Mouse (Mus musculus) forebrain, embryonic 11.5 days (tissue): ENCODE measurements at regions not wholly inside any gene's neighbourhood (a gene's known extent, or its start where the extent isn't known, plus 50 kb on each side); places are given as distances from the start of the nearest gene placed in this dataset.
A peak's percentile ranks its signal among the peaks of the same experiment; 100 is the strongest.

ENCODE experiments used
- ATAC-seq: fragments of 200-750 bp; cut with Nextera tagmentation; replicated peaks from 2 replicates; pipeline ENCODE4 v1.8.0; 2017; ENCODE audit warnings: moderate TSS enrichment; ENCODE audit not compliant: low FRiP score
- DNase-seq: peaks from one replicate; pipeline ENCODE4 v3.0.0-alpha.2; 2017; ENCODE audit warnings: low spot score
- H3K27ac ChIP-seq: fragments of 300-500 bp; sonication (generic); 2 replicates; pipeline ENCODE4 v1.5.1; 2014; ENCODE audit warnings: low read depth, low read length
- H3K27me3 ChIP-seq: fragments of 300-500 bp; sonication (generic); 2 replicates; pipeline ENCODE4 v1.6.1; 2014; ENCODE audit warnings: mild to moderate bottlenecking, low read length, mixed read lengths; ENCODE audit not compliant: control insufficient read depth, insufficient read depth
- H3K36me3 ChIP-seq: fragments of 300-500 bp; sonication (generic); 2 replicates; pipeline ENCODE4 v1.6.1; 2014; ENCODE audit warnings: mild to moderate bottlenecking, low read length, moderate library complexity, mixed read lengths; ENCODE audit not compliant: control insufficient read depth, insufficient read depth
- H3K4me1 ChIP-seq: fragments of 300-500 bp; sonication (generic); replicated peaks from 2 replicates; pipeline ENCODE4 v1.6.1; 2014; ENCODE audit warnings: low read length, mixed read lengths; ENCODE audit not compliant: control insufficient read depth, insufficient read depth
- H3K4me2 ChIP-seq: fragments of 300-500 bp; sonication (generic); 2 replicates; pipeline ENCODE4 v1.6.1; 2014; ENCODE audit warnings: low read depth, mild to moderate bottlenecking, low read length, moderate library complexity, mixed read lengths; ENCODE audit not compliant: severe bottlenecking
- H3K4me3 ChIP-seq: fragments of 300-500 bp; sonication (generic); 2 replicates; pipeline ENCODE4 v1.5.1; 2014; ENCODE audit warnings: low read depth, low read length
- H3K9ac ChIP-seq: fragments of 300-500 bp; sonication (generic); 2 replicates; pipeline ENCODE4 v1.6.1; 2014; ENCODE audit warnings: low read length
- H3K9me3 ChIP-seq: fragments of 300-500 bp; sonication (generic); 2 replicates; pipeline ENCODE4 v1.6.1; 2016; ENCODE audit warnings: low read length, mixed read lengths; ENCODE audit not compliant: control insufficient read depth
- WGBS: fragments of 180-500 bp; shearing (Covaris S2); extraction: QIAGEN DNeasy Blood & Tissue Kit; methylation state at CpG from one replicate; pipeline ENCODE4 v1.1.7; 2014; 5-methylcytosine and 5-hydroxymethylcytosine counted together

DNA sequence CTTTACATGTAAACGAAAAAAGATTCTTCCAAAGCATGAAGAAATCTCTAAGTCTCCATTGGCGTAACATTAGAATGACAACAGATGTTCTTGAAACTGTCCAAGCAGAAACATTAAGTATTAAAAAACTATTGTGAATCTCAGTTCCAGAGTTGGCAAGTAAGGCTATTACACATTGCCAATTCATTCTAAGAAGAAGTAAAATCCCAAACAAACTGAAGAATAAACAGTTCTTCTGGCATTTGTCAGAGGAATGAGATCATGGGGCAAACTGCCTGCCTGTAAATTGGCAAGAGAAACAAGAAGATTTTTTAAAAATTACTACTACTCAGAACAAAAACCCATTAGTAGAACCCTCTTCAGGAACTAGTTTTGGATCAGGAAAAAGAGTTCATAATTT, 680.1 kb downstream of the Nova1 start:
- H3K4me2 ChIP-seq = no peak overlapping the region
- 84% methylated on average over 2 of the region's 2 CpGs for WGBS
- H3K27me3 ChIP-seq = no peaks in the 10 kb centered on the region

DNA sequence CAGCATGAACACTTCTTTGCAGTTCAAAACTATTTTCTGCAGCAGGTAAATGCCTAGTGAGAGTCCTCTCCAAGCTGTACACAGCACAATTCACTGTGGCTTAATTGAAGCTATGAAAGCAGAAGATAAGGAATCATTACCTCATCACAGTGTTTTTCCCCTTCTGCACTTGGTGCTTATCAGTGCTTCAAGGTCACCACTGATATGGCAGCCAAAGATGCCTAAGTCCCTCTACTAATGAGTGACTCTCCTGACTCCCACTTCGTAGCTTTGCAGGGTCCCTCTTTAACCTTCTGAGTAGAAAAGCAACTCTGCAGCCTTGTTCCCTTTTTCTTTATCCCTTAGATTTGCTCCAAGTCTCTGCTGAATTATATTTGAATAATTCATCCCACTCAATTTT, 692.9 kb downstream of the Nova1 start:
- ATAC-seq (no peak), DNase-seq (no peak)
- Histone ChIP-seq H3K9ac (no peak overlapping the region), H3K27me3 (no peaks in the 10 kb centered on the region), H3K4me1 (no peaks in the 10 kb centered on the region), H3K27ac (no peak overlapping the region), H3K4me2 (no peak overlapping the region), H3K36me3 (no peaks in the 10 kb centered on the region), H3K9me3 (no peaks in the 10 kb centered on the region), H3K4me3 (no peak overlapping the region)
- 76% methylated on average over 1 of the region's 1 CpGs for WGBS

More for the DNA sequence above, 680.1 kb downstream of the Nova1 start:
- ATAC-seq (no peak), DNase-seq (no peak)
- Histone ChIP-seq H3K9me3 (no peaks in the 10 kb centered on the region), H3K9ac (no peak overlapping the region), H3K27ac (no peak overlapping the region), H3K4me3 (no peak overlapping the region), H3K36me3 (no peaks in the 10 kb centered on the region), H3K4me1 (no peaks in the 10 kb centered on the region)

DNA sequence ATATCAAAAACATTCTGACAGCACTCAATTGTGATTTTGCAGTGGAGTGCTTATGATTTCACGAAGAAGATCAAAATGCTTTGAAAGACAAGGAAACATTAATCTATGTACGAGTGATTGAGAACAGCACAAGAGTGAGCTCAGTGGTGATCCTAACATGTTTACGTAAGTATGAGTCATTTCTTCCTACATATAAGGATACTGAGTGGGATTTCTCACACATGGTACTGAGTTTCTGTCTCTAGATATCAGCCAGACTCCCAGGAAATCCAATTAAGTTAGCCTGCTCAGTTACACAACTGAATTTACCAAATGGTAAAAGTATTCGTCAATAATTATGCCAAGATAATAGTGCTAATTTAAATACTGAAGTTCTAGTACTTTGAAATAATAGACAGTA, 707.4 kb downstream of the Nova1 start:
- no peak overlapping the region for H3K4me2 ChIP-seq
- H3K9me3 ChIP-seq = no peaks in the 10 kb centered on the region
- no peaks in the 10 kb centered on the region for H3K36me3 ChIP-seq
- DNase-seq (no peak), ATAC-seq (no peak)
- no peak overlapping the region for H3K4me3 ChIP-seq
- H3K4me1 ChIP-seq = no peaks in the 10 kb centered on the region
- H3K27ac ChIP-seq = no peak overlapping the region
- 86% methylated on average over 4 of the region's 4 CpGs for whole genome bisulfite sequencing
- H3K9ac ChIP-seq = no peak overlapping the region
- H3K27me3 ChIP-seq = no peaks in the 10 kb centered on the region

DNA sequence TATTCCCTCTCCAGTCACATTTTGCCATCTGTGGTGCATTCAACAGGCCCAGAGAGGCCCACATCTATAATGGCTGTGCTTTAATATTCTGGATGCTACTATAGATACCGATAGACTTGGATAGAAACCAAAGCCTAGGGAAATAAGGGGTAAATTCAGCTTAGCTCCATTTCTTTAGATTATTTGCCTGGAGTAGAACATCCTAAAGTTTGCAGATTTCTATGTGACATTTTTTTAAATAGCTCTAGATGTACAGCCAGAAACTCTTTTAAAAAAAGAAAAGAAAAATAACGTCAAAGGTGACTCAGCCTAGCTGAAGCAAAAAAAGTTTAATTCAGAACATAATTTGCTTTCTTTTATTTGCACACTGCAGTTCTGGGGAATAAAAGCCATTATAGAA, 735.4 kb downstream of the Nova1 start:
- DNase-seq (no peak), ATAC-seq (no peak)
- Histone ChIP-seq H3K27ac (no peak overlapping the region), H3K27me3 (no peaks in the 10 kb centered on the region), H3K9ac (no peak overlapping the region), H3K4me2 (no peak overlapping the region), H3K4me1 (no peaks in the 10 kb centered on the region), H3K4me3 (no peak overlapping the region), H3K9me3 (no peaks in the 10 kb centered on the region), H3K36me3 (no peaks in the 10 kb centered on the region)
- WGBS = 89% methylated on average over 2 of the region's 2 CpGs

DNA sequence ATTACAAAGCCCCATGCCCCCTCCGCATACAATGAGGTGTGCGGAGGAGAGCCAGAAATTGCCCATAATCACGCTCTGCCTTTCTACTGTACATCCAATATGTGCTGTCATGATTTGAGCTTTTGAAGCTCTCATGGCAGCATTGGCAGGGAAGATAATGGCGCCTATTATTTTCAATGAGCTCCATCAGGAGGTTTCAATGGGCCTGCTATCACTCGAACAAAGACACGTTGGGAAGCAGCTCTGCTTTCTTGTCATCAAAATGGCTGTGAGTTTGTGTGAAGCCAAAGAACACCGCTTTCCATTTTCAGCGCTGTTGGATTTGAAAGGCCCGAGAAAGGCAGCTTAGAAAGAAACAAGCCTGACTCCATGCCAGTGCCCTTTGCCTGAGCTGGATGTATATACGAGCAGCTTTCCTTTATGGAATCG, 742.9 kb downstream of the Nova1 start:
- DNase-seq = no peak
- H3K9me3 ChIP-seq = no peaks in the 10 kb centered on the region
- no peaks in the 10 kb centered on the region for H3K36me3 ChIP-seq
- 72% methylated on average over 11 of the region's 11 CpGs for WGBS
- H3K9ac ChIP-seq = no peak overlapping the region
- no peak overlapping the region; the same call in 1 of the 2 replicates for H3K27ac ChIP-seq
- H3K27me3 ChIP-seq = no peaks in the 10 kb centered on the region
- no peaks in the 10 kb centered on the region for H3K4me1 ChIP-seq
- H3K4me3 ChIP-seq = no peak overlapping the region
- H3K4me2 ChIP-seq = no peak overlapping the region
- ATAC-seq = peak; percentile 64

DNA sequence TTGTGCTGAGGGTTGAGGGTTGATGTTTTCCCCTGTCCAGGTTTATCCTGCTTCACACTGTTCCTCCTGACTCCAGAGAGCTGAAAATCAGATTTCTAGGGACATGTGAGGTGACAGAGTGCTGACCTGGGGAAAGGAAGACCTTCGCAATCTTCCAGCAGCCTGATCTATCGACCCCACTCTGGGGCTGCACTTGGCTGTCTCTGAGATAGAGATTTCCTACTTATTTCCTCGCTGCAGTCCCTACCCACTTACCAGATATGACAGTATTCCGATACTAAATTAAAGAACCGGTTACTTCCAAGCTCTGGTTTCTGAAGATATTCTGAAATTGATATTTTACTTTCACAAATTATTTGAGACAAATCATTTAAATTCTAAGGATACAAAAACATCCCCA, 743.4 kb downstream of the Nova1 start:
- Histone ChIP-seq H3K9ac (no peak overlapping the region), H3K4me2 (no peak overlapping the region), H3K9me3 (no peaks in the 10 kb centered on the region), H3K4me1 (no peaks in the 10 kb centered on the region), H3K27me3 (no peaks in the 10 kb centered on the region), H3K27ac (no peak overlapping the region), H3K36me3 (no peaks in the 10 kb centered on the region), H3K4me3 (no peak overlapping the region)
- DNase-seq = no peak
- WGBS = 95% methylated on average over 5 of the region's 5 CpGs
- no peak for ATAC-seq

DNA sequence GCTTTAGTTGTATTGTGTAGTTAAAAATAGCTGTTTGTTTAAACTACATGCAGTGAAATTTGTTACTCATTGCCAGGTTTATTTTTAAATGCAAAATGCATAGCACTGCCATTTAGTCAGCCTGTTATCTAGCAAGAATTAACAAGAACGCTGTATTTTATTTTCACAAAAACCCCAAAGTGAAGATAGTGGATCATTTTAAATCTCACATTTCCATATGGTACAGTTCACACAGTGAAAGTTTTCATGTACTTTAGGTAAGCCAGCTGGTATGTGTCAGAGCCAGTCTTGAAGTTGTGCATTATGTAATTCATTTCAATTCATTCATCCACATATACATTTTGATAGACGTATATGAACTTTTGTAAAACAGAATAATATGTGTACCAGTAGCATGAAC, 751.8 kb downstream of the Nova1 start:
- no peak for ATAC-seq
- Histone ChIP-seq H3K4me2 (no peak overlapping the region), H3K36me3 (no peaks in the 10 kb centered on the region), H3K4me1 (no peaks in the 10 kb centered on the region), H3K9ac (no peak overlapping the region), H3K9me3 (no peaks in the 10 kb centered on the region), H3K27me3 (no peaks in the 10 kb centered on the region), H3K4me3 (no peak overlapping the region), H3K27ac (no peak overlapping the region)
- 91% methylated on average over 2 of the region's 2 CpGs for WGBS
- DNase-seq = no peak

DNA sequence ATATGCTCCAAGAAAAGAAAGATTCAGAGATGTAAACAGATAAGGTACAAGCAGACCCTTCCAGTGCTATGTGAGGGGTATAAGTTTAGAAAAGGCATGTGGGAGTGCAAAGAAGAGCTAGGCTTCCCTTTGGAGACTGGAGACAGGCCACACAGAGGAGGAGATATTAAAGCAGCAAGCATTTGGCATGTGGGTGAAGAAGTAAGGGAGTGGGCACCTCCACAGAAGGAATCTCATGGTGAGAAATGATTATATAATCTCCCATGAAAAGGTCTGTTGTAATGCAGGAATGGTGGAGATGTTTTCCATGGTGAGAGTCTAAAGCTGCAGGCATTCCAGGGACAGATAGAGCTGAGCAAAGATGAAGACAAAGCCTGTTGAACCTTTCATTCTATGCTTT, 778.1 kb downstream of the Nova1 start:
- DNase-seq (no peak), ATAC-seq (no peak)
- H3K9me3 ChIP-seq = no peaks in the 10 kb centered on the region
- no peaks in the 10 kb centered on the region for H3K27me3 ChIP-seq
- H3K36me3 ChIP-seq = no peaks in the 10 kb centered on the region
- H3K9ac ChIP-seq = no peak overlapping the region
- no peaks in the 10 kb centered on the region for H3K4me1 ChIP-seq
- no peak overlapping the region for H3K4me2 ChIP-seq
- H3K4me3 ChIP-seq = no peak overlapping the region
- H3K27ac ChIP-seq = no peak overlapping the region

DNA sequence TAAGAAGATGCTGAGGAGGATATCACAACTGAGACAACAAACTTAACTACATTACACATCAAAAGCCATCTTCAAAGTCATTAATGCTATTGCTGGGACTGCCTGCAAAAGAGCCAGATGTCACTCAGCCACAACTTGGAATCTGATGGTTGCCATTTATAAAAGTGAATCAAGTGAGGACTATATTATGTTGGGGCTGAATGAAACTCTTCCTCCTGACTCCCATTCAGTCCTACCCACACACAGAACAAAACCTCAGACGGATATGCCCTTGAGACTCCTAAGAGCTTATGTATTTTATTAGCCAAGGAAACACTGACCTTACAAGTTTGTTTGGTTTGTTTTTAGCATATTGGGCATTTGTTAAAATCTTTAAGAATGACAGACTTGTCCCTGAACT, 778.5 kb downstream of the Nova1 start:
- H3K9me3 ChIP-seq = no peaks in the 10 kb centered on the region

More for the DNA sequence above, 778.5 kb downstream of the Nova1 start:
- no peak overlapping the region for H3K4me3 ChIP-seq
- DNase-seq (no peak), ATAC-seq (no peak)
- no peaks in the 10 kb centered on the region for H3K4me1 ChIP-seq
- no peaks in the 10 kb centered on the region for H3K36me3 ChIP-seq
- no peaks in the 10 kb centered on the region for H3K27me3 ChIP-seq
- H3K9ac ChIP-seq = no peak overlapping the region
- H3K4me2 ChIP-seq = no peak overlapping the region
- WGBS = 74% methylated on average over 1 of the region's 1 CpGs
- no peak overlapping the region for H3K27ac ChIP-seq
